Mouse (Mus musculus): ENCODE results near the gene Atp9a. TPM values are rescaled to one million over a fixed set of nuclear protein-coding genes. Genes with fewer than 3 reads are reported as not detected.

Atp9a gene
- total RNA-seq, 2 experiments from 2014 or later = 418 to 426 TPM

- intact Hi-C loops (cut with DNase I) = no loop called here
- no peak for DNase-seq (ENCODE audit: low spot score in 2 of 2)
Measured at GRCm38 (mm10) chr2:168656569-168657308, 85.5 kb downstream of the Atp9a start.

- no peak for DNase-seq (ENCODE audit: low spot score in 2 of 2)
- intact Hi-C loops (cut with DNase I) = no loop called here
Measured at GRCm38 (mm10) chr2:168654983-168655669, 87.1 kb downstream of the Atp9a start.

- intact Hi-C loops (cut with DNase I) = no loop called here
- no peak for DNase-seq (ENCODE audit: low spot score in 2 of 2)
Measured at GRCm38 (mm10) chr2:168654482-168654881, 87.7 kb downstream of the Atp9a start.

GRCm38 (mm10) chr2:168651757-168652156 lies 90.5 kb downstream of the Atp9a start:
- no peak for DNase-seq (ENCODE audit: low spot score in 2 of 2)
- intact Hi-C loops (cut with DNase I) = no loop called here

- intact Hi-C loops (cut with DNase I) = no loop called here
- no peak for DNase-seq (ENCODE audit: low spot score in 2 of 2)
Measured at GRCm38 (mm10) chr2:168648171-168648570, 94.0 kb downstream of the Atp9a start.

- DNase-seq (ENCODE audit: low spot score in 2 of 2) = no peak
- intact Hi-C loops (cut with DNase I) = no loop called here
Measured at GRCm38 (mm10) chr2:168644855-168645254, 97.4 kb downstream of the Atp9a start.

GRCm38 (mm10) chr2:168643524-168644177 lies 98.6 kb downstream of the Atp9a start:
- intact Hi-C loops (cut with DNase I) = no loop called here
- no peak for DNase-seq (ENCODE audit: low spot score in 2 of 2)

GRCm38 (mm10) chr2:168642187-168642586 lies 100.0 kb downstream of the Atp9a start:
- intact Hi-C loops (cut with DNase I) = no loop called here
- no peak for DNase-seq (ENCODE audit: low spot score in 2 of 2)

GRCm38 (mm10) chr2:168640460-168640859 lies 101.7 kb downstream of the Atp9a start:
- DNase-seq (ENCODE audit: low spot score in 2 of 2) = no peak
- intact Hi-C loops (cut with DNase I) = no loop called here

GRCm38 (mm10) chr2:168634881-168635280 lies 107.3 kb downstream of the Atp9a start:
- DNase-seq (ENCODE audit: low spot score in 2 of 2) = no peak
- intact Hi-C loops (cut with DNase I) = no loop called here

- DNase-seq (ENCODE audit: low spot score in 2 of 2) = no peak
- intact Hi-C loops (cut with DNase I) = no loop called here
Measured at GRCm38 (mm10) chr2:168633301-168633816, 108.8 kb downstream of the Atp9a start.

GRCm38 (mm10) chr2:168632543-168632942 lies 109.7 kb downstream of the Atp9a start:
- DNase-seq (ENCODE audit: low spot score in 2 of 2) = no peak
- intact Hi-C loops (cut with DNase I) = no loop called here

- intact Hi-C loops (cut with DNase I) = loop anchor here (1.0 to 2.0 kb wide), 2 partner anchors 159 to 378 kb away; no protein-coding TSS in a partner anchor
- DNase-seq (ENCODE audit: low spot score in 2 of 2) = peak; percentile 83 to 87
Measured at GRCm38 (mm10) chr2:168628787-168629186, 113.4 kb downstream of the Atp9a start.

GRCm38 (mm10) chr2:168627829-168628770 lies 114.1 kb downstream of the Atp9a start:
- no peak for DNase-seq (ENCODE audit: low spot score in 2 of 2)

GRCm38 (mm10) chr2:168626385-168626784 lies 115.8 kb downstream of the Atp9a start:
- intact Hi-C loops (cut with DNase I) = no loop called here
- DNase-seq (ENCODE audit: low spot score in 2 of 2) = peak in 1 of 2 experiments; percentile 38

More at GRCm38 (mm10) chr2:168627829-168628770, 114.1 kb downstream of the Atp9a start:
- intact Hi-C loops (cut with DNase I) = loop anchor here (2.0 kb wide), 1 partner anchor 377 kb away; no protein-coding TSS in a partner anchor

- intact Hi-C loops (cut with DNase I) = no loop called here
- DNase-seq (ENCODE audit: low spot score in 2 of 2) = no peak
Measured at GRCm38 (mm10) chr2:168625091-168625490, 117.1 kb downstream of the Atp9a start.

GRCm38 (mm10) chr2:168621111-168621802 lies 121.0 kb downstream of the Atp9a start:
- intact Hi-C loops (cut with DNase I) = no loop called here
- no peak for DNase-seq (ENCODE audit: low spot score in 2 of 2)

- no peak for DNase-seq (ENCODE audit: low spot score in 2 of 2)
- intact Hi-C loops (cut with DNase I) = no loop called here
Measured at GRCm38 (mm10) chr2:168618205-168618717, 123.9 kb downstream of the Atp9a start.

Measured in left cerebral cortex, postnatal 14 days (tissue).